Mouse (Mus musculus) cerebellum, adult 2 months (tissue): ENCODE results near the gene Galm.

Source experiments
- CTCF ChIP-seq: fragments of 200-500 bp; IDR thresholded peaks from 2 replicates; pipeline ENCODE4 v1.5.1; 2011; ENCODE audit warnings: low read depth, mild to moderate bottlenecking, control low read depth, low read length, moderate library complexity, borderline replicate concordance; ENCODE audit not compliant: insufficient read depth
- POLR2A ChIP-seq: fragments of 200-500 bp; IDR thresholded peaks from 2 replicates; pipeline ENCODE4 v1.6.1; 2011; ENCODE audit warnings: low read length, control low read depth, borderline replicate concordance; ENCODE audit not compliant: insufficient read depth

DNA sequence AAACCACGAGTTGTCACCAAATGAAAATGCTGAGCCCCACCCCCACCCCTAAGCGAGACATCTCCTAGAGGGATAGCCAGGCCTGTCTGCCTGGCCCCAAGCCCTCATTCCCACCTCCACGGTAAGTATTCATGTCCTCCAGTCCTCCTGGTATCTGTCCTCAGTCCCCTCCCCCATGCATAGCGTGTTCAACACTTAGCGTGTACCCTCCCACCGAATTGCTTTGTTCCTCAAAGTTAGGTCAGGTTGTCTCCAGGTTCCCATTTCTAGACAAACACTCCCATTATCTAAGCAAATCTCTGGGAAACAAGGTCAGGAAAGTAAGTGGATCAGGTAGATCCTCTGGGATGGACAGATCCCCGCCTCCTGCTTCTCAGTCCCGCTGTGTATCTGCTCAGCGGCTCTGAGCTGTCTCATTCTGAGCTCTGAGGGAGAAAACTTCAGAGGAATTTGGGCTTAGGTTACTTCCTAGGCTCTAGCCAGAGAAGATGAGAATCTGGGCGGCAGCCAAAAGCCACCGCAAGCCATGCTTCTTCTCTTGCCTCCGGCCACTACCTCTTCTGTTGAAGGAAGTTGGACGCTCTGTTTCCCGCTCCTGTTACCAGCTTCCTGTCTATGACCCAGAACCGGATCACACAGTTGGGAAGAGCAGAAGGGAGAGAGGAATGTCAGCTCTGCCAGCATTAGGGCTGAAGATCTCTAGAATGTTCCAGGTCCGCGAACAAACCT is 11.3 kb downstream of the Galm start:
- no peak for TF ChIP-seq CTCF
- no peak for TF ChIP-seq POLR2A
